Mouse (Mus musculus) ES-Bruce4 (cell line): ENCODE results near the gene Msl1. TPM values are rescaled to one million over a fixed set of nuclear protein-coding genes. Genes with fewer than 3 reads are reported as not detected.

Experiments
- H3K27ac ChIP-seq: 2 replicates; pipeline ENCODE4 v1.5.1; 2012; ENCODE audit warnings: low read length, inconsistent platforms; ENCODE audit not compliant: insufficient read depth
- H3K27me3 ChIP-seq: 2 replicates; pipeline ENCODE4 v1.6.1; 2012; ENCODE audit warnings: mild to moderate bottlenecking, low read length, inconsistent platforms; ENCODE audit not compliant: control insufficient read depth, poor library complexity, insufficient read depth, severe bottlenecking
- H3K36me3 ChIP-seq: 2 replicates; pipeline ENCODE4 v1.6.1; 2012; ENCODE audit warnings: inconsistent platforms, mild to moderate bottlenecking, low read length, moderate library complexity; ENCODE audit not compliant: control insufficient read depth, poor library complexity, insufficient read depth, severe bottlenecking
- H3K4me1 ChIP-seq: one replicate; pipeline ENCODE4 v1.8.1; 2011; ENCODE audit warnings: low read length; ENCODE audit not compliant: control insufficient read depth, insufficient read depth
- H3K4me3 ChIP-seq: 2 replicates; pipeline ENCODE4 v1.5.1; 2011; ENCODE audit warnings: low read depth, mild to moderate bottlenecking, low read length
- H3K9ac ChIP-seq: 2 replicates; pipeline ENCODE4 v1.6.1; 2012; ENCODE audit warnings: low read depth, mild to moderate bottlenecking, inconsistent platforms; ENCODE audit not compliant: poor library complexity, severe bottlenecking
- H3K9me3 ChIP-seq: replicated peaks from 2 replicates; pipeline ENCODE4 v1.6.1; 2012; ENCODE audit warnings: mild to moderate bottlenecking, low read length, inconsistent platforms; ENCODE audit not compliant: control insufficient read depth, poor library complexity, insufficient read depth, severe bottlenecking
- CTCF ChIP-seq: IDR thresholded peaks from one replicate; pipeline ENCODE4 v1.8.1; 2011; ENCODE audit warnings: low read depth, low read length
- EP300 ChIP-seq: IDR thresholded peaks from 2 replicates; pipeline ENCODE4 v1.6.1; 2011; ENCODE audit warnings: low read depth, low read length; ENCODE audit not compliant: insufficient read depth
- POLR2A ChIP-seq: IDR thresholded peaks from one replicate; pipeline ENCODE4 v1.8.1; 2011; ENCODE audit warnings: low read length; ENCODE audit not compliant: insufficient read depth
- polyA plus RNA-seq: library from polyadenylated mRNA; stranded (reverse); fragments of >200 nt; gene quantifications from 2 replicates; pipeline ENCODE4 v1.2.4, GENCODE M21; 2011; ENCODE audit warnings: low read depth; ENCODE audit not compliant: missing spikeins, insufficient read depth, insufficient read length

The Msl1 gene
- polyA plus RNA-seq, 1 experiment: 68.7 TPM

DNA sequence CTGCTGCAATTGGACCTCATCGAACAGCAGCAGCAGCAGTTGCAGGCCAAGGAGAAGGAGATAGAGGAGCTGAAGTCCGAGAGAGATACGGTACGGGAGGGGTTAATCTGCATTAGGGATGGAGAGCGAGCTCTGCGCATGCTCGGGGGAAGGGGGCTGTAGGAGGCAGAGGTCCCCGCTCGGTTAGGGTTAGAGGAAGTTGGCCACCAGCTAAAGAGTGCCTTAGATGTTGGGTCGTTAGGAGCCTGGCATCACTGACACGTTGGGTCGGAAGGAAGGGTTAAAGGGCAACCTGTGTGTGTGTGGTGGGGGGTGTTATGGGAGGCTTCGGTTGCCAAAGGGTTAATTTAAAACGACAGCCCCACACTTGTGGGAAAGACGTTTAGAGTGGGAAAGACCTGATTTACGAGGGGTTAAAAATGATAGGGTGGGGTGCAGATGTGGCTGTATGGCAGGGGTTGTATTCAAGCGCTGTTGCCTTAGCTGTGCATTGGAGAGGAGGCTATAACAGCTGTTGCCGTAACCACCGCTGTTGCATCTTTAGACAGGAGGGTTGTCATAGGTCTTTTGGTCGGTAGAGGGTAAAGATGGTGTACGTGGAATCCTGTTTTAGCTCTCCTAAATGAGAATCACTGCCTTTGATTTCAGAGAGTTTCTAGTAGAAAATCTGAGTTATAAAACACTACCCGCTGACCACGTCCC, 1.4 kb downstream of the Msl1 start:
- no peaks in the 10 kb centered on the region for H3K4me1 ChIP-seq
- H3K4me3 ChIP-seq: peak overlapping the region; percentile 75
- H3K27ac ChIP-seq: peak overlapping the region; percentile 22; the same call in 1 of the 2 replicates
- H3K9ac ChIP-seq: peak overlapping the region; percentile 100
- no peak for TF ChIP-seq CTCF
- TF ChIP-seq POLR2A: no peak
- TF ChIP-seq EP300: no peak
- no peaks in the 10 kb centered on the region for H3K9me3 ChIP-seq
- H3K36me3 ChIP-seq: peaks cover 22% of the 10 kb centered on the region
- no peaks in the 10 kb centered on the region for H3K27me3 ChIP-seq

DNA sequence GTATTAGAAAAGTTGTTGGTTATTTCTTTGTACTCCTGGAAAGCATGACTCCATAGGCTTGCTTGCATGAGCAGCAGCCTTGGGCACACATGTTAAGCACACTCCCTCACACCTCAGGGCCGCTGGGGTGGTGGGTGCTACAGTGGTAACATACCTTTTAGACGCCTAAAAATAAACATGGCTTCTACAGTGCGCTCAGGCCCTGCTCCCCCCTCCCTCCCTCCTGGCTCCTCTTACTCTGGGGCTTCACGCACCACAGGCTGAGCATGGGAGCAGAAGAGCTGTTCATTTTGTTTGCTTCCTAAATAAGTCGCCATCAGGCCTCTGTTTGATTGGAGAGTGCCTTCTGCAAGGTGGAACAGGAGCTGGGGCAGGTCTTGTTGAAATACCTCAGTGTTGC, 2.0 kb downstream of the Msl1 start:
- Histone ChIP-seq H3K4me3 (no peak overlapping the region), H3K36me3 (peaks cover 27% of the 10 kb centered on the region), H3K4me1 (no peaks in the 10 kb centered on the region), H3K27me3 (no peaks in the 10 kb centered on the region), H3K27ac (no peak overlapping the region), H3K9me3 (no peaks in the 10 kb centered on the region), H3K9ac (no peak overlapping the region)
- TF ChIP-seq POLR2A: no peak
- no peak for TF ChIP-seq EP300
- TF ChIP-seq CTCF: no peak

DNA sequence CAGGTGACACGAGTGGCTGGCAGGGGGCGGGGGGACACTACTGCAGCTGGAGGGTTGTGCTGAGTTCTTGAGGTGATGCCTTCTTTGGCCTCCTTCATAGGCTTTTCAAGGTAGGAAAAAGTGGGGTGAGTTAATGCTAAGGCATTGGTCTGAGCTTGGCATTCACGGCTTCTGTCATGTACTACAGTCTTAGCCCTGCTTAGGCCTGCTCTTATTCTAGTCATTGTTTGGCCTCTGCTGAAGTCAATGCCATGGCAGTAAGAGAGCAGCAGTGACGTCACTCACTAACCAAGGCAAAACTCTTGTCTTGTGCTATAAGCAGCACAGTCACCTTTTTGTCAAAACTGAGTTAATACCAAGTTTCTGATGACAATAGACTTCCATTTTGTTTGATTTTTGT, 2.6 kb downstream of the Msl1 start:
- TF ChIP-seq POLR2A: no peak
- no peak for TF ChIP-seq CTCF
- no peak for TF ChIP-seq EP300
- H3K36me3 ChIP-seq: peaks cover 33% of the 10 kb centered on the region
- no peak overlapping the region for H3K4me3 ChIP-seq

DNA sequence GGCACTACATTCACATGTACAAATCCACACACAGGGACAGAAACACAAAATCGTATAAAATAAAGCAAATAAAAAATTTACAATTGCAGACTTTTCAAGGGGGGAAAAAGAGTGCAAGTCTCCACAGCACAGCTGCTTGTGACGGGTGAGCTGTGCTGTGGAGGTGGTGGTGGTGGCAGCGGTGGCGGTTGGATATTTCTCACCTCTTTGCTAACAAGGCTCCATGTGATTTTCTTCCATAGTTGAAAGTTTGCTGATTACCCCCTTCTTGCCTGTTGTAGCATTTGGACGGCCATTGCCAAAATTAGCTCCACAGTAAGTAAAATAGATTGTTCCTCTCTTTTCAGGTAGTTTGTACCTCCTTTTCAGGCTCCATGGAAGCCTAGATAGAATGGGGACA, 9.3 kb downstream of the Msl1 start, which contains the start of gene Casc3:
Gene Casc3, plus strand, starts transcription at position 301 of the 400 bp plus-strand sequence.
- no peak within 1 kb of the TSS for H3K27ac ChIP-seq
- TF ChIP-seq POLR2A (no peak), CTCF (no peak), EP300 (no peak)
- peaks cover 67% of the 10 kb centered on the region for H3K36me3 ChIP-seq
- no peak within 1 kb of the TSS for H3K9ac ChIP-seq
- H3K9me3 ChIP-seq: no peaks in the 10 kb centered on the region
- H3K4me1 ChIP-seq: no peaks in the 10 kb centered on the region
- H3K27me3 ChIP-seq: no peaks in the 10 kb centered on the region
- H3K4me3 ChIP-seq: no peak within 1 kb of the TSS

More for the DNA sequence above, 2.6 kb downstream of the Msl1 start:
- no peaks in the 10 kb centered on the region for H3K27me3 ChIP-seq
- no peaks in the 10 kb centered on the region for H3K9me3 ChIP-seq
- no peak overlapping the region for H3K9ac ChIP-seq
- H3K4me1 ChIP-seq: no peaks in the 10 kb centered on the region
- H3K27ac ChIP-seq: no peak overlapping the region

DNA sequence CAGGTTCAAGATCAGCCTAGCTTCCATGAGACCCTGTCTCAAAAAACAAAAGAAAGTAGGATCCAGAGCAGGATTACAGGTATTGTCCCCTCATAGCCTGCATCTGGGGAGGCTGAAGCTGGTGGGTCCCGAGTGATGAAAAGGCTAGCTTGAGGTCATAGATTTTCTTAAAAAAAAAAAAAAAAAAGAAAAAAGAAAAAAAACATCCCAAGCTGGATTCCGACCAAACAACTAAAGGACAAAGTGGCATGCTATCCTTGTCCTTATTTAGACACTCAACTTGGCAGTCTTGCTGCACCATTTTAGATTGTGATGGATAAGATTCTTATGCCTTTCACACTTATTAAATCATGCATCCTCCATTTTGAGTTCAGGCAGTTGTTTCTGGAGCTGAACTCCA, 13.1 kb downstream of the Msl1 start:
- peaks cover 60% of the 10 kb centered on the region for H3K36me3 ChIP-seq
- peak overlapping the region; percentile 64; the same call in 1 of the 2 replicates for H3K9ac ChIP-seq
- H3K4me3 ChIP-seq: no peak overlapping the region
- peaks cover 2% of the 10 kb centered on the region for H3K4me1 ChIP-seq
- H3K9me3 ChIP-seq: no peaks in the 10 kb centered on the region
- no peak for TF ChIP-seq POLR2A
- TF ChIP-seq CTCF: no peak
- TF ChIP-seq EP300: no peak
- H3K27me3 ChIP-seq: no peaks in the 10 kb centered on the region
- H3K27ac ChIP-seq: no peak overlapping the region

DNA sequence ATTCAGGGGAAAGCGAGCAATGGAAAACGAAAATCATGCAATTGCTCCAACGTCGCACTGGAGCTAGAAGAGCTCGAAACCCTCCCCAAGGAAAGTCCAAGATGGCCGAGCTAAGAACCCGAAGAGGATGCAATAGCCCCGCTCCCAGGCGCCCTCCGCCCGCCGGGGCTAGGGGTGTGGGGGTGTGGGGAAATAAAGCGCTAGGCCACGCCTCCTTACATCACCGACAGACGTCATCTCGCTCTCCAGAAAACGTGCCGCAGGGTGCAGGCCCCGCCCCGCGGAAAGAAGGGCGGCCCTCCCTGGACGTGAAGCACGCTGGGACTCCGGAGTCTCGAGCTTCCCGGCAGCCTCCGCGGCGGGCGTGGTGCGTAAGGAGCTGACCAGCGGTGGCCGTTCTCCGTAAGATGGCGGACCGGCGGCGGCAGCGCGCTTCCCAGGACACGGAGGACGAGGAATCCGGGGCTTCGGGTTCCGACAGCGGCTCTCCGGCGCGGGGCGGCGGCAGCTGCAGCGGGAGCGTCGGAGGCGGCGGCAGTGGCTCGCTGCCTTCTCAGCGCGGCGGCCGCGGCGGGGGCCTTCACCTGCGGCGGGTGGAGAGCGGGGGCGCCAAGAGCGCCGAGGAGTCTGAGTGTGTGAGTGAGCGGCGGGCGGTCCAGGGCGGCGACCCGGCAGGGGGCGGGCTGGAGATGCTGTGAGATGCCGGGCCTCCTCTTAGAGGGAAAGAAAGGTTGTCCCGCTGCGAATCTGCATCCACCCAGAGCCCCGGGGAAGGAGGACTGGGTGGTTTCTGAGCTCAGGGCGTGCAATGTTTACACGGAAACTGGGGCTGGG, 14.4 kb downstream of the Msl1 start:
- Histone ChIP-seq H3K27ac (peak overlapping the region; percentile 77), H3K4me3 (peak overlapping the region; percentile 93), H3K4me1 (peaks cover 2% of the 10 kb centered on the region), H3K27me3 (no peaks in the 10 kb centered on the region), H3K9me3 (no peaks in the 10 kb centered on the region), H3K9ac (peak overlapping the region; percentile 84), H3K36me3 (peaks cover 59% of the 10 kb centered on the region)
- TF ChIP-seq CTCF (no peak), POLR2A (peak; percentile 58), EP300 (peak; percentile 48; the same call in 1 of the 2 replicates)
